Mouse (Mus musculus): Measurements from ENCODE around the gene Dennd2c.

DNA sequence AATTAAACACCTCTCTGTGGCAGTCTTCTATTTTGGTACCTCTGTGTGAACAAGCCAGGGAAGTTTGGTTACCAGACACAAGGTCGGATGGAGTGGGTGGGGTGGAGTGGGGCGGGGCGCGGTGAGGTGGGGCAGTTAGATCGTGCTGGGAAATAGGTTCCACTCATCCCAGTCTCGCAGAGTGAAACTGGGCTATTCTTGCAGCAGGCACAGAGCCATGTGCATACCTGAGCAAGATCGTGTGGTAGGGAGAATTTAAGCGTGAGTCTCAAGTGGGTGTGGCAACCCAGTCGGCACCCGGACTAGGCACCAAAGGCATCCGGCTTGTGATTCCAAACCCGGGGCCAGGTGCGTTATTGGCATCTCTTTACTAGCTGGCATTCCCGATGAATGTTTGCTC, 495 bp upstream of the Dennd2c start:
- TF ChIP-seq GATA1 (IDR thresholded peaks at IDR 0.05; ENCODE audit: borderline replicate concordance, low read length), result no peak
- TF ChIP-seq CTCF (IDR thresholded peaks at IDR 0.05; ENCODE audit: low read depth, low read length), result no peak
- TF ChIP-seq GATA2 (IDR thresholded peaks at IDR 0.05; ENCODE audit: borderline replicate concordance, low read depth, low read length), result no peak
- TF ChIP-seq POLR2AphosphoS5 (IDR thresholded peaks at IDR 0.05; ENCODE audit: insufficient replicate concordance, low read depth, low read length), result no peak
- TF ChIP-seq TAL1 (conservative IDR thresholded peaks at IDR 0.05; ENCODE audit: low read depth, low read length), result no peak

All from G1E (cell line).